Mouse (Mus musculus): ENCODE results near the gene Atp5s.
A peak's percentile ranks its signal among the peaks of the same experiment; 100 is the strongest.

Gene Atp5s

GRCm38 (mm10) chr12:69730306-69730705 is 5.6 kb downstream of the Atp5s start:
- DNase-seq (ENCODE audit: extremely low read depth, insufficient read length, low spot score), result no peak

- DNase-seq (ENCODE audit: extremely low read depth, insufficient read length, low spot score), result no peak
Measured at GRCm38 (mm10) chr12:69732221-69732620, 7.5 kb downstream of the Atp5s start.

GRCm38 (mm10) chr12:69733518-69733917 is 8.8 kb downstream of the Atp5s start:
- DNase-seq (ENCODE audit: extremely low read depth, insufficient read length, low spot score), result no peak

- DNase-seq (ENCODE audit: extremely low read depth, insufficient read length, low spot score), result no peak
Measured at GRCm38 (mm10) chr12:69733923-69734322, 9.2 kb downstream of the Atp5s start.

- no peak for DNase-seq (ENCODE audit: extremely low read depth, insufficient read length, low spot score)
Measured at GRCm38 (mm10) chr12:69741965-69742364, 17.2 kb downstream of the Atp5s start.

GRCm38 (mm10) chr12:69744138-69744537 is 19.4 kb downstream of the Atp5s start:
- DNase-seq (ENCODE audit: extremely low read depth, insufficient read length, low spot score), result peak; percentile 69

- no peak for DNase-seq (ENCODE audit: extremely low read depth, insufficient read length, low spot score)
Measured at GRCm38 (mm10) chr12:69751864-69752341, 27.2 kb downstream of the Atp5s start.

GRCm38 (mm10) chr12:69753936-69754335 is 29.2 kb downstream of the Atp5s start:
- DNase-seq (ENCODE audit: extremely low read depth, insufficient read length, low spot score), result no peak

- DNase-seq (ENCODE audit: extremely low read depth, insufficient read length, low spot score), result no peak
Measured at GRCm38 (mm10) chr12:69756015-69756414, 31.3 kb downstream of the Atp5s start.

- peak; percentile 56 for DNase-seq (ENCODE audit: extremely low read depth, insufficient read length, low spot score)
Measured at GRCm38 (mm10) chr12:69757418-69758141, 32.8 kb downstream of the Atp5s start.

- no peak for DNase-seq (ENCODE audit: extremely low read depth, insufficient read length, low spot score)
Measured at GRCm38 (mm10) chr12:69758221-69759185, 33.8 kb downstream of the Atp5s start.

- no peak for DNase-seq (ENCODE audit: extremely low read depth, insufficient read length, low spot score)
Measured at GRCm38 (mm10) chr12:69759267-69759885, 34.6 kb downstream of the Atp5s start.

- no peak for DNase-seq (ENCODE audit: extremely low read depth, insufficient read length, low spot score)
Measured at GRCm38 (mm10) chr12:69760014-69760413, 35.3 kb downstream of the Atp5s start.

- no peak for DNase-seq (ENCODE audit: extremely low read depth, insufficient read length, low spot score)
Measured at GRCm38 (mm10) chr12:69760743-69761406, 36.1 kb downstream of the Atp5s start.

GRCm38 (mm10) chr12:69761603-69762002 is 36.9 kb downstream of the Atp5s start:
- DNase-seq (ENCODE audit: extremely low read depth, insufficient read length, low spot score), result no peak

GRCm38 (mm10) chr12:69765543-69765942 is 40.8 kb downstream of the Atp5s start:
- DNase-seq (ENCODE audit: extremely low read depth, insufficient read length, low spot score), result no peak

GRCm38 (mm10) chr12:69766185-69766904 is 41.6 kb downstream of the Atp5s start:
- DNase-seq (ENCODE audit: extremely low read depth, insufficient read length, low spot score), result no peak

- DNase-seq (ENCODE audit: extremely low read depth, insufficient read length, low spot score), result no peak
Measured at GRCm38 (mm10) chr12:69767476-69768258, 42.9 kb downstream of the Atp5s start.

- DNase-seq (ENCODE audit: extremely low read depth, insufficient read length, low spot score), result no peak
Measured at GRCm38 (mm10) chr12:69768841-69769240, 44.1 kb downstream of the Atp5s start.

All from 3134 (cell line).